Mouse (Mus musculus) ZHBTc4 (cell line): Measurements from ENCODE around the gene Aida.
"Not testable (repeated sequence)": the region's sequence is repeated elsewhere in the genome, so short reads cannot be mapped to it uniquely, and the experiment has no call there.

Source experiments
- DNase-seq: peaks from one replicate; pipeline ENCODE4 v3.0.0-alpha.2; 2011; ENCODE audit warnings: low read depth, low spot score

Aida gene

DNA sequence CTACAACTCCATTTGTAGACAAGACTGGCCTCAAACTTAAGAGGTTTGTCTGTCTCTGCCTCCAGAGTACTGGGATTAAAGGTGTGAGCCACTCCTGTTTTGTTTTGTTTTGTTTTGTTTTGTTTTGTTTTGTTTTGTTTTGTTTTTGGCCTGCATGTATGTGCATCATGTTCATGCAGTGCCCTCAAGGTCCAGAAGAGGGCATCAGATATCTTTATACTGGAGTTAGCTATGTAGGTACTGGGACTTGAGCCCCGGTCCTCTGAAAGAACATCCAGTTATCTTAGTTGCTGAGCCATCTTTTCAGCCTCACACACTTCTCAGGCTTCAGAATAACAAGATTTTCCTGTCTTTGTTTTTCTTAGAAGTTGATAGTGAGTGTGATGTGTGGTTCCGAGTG is 19.4 kb downstream of the Aida start:
- peak; percentile 70 for DNase-seq

DNA sequence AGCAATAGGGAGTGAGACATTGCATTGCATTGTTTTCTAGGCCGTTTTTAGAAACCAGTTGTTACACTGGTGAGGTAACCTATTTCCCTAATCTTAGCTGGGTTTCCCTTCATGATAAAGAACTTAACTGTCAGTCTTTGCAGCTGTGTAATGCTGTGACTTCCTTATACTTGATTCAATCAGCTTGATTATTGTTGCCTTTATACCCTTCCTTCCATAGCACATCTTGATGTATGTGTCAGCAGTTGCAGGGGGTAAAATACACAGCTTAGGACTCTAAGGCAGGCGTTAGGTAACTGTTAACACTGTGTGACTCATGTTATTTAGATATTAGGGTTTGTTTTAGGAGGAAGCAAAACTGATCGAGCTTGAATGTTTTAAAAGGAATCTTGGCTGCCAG is 24.3 kb downstream of the Aida start:
- DNase-seq: no peak

DNA sequence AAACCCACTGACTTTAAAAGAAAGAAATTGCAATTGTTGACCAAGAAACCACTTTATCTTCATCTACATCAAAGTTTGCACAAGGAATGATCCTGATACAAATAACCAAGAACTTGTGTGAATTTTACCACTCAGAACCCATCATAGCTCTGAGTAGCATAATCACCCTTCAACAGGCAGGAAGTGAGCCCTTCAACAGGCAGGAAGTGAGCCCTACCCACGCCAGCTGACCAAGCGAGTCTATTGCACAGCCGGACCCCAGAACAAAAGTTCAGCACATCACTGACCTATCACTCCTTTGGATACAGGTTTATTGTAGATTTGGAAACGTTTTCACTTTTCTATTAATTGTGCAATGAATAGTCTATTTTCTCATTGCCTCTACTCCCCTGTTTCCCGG is 26.1 kb downstream of the Aida start:
- not testable (repeated sequence) for DNase-seq

GRCm38 (mm10) chr1:183323923-183324322 is 27.5 kb downstream of the Aida start:
- no peak for DNase-seq

GRCm38 (mm10) chr1:183324433-183324832 is 28.0 kb downstream of the Aida start:
- peak; percentile 85 for DNase-seq

- DNase-seq: no peak
Observed at GRCm38 (mm10) chr1:183327171-183327570, 30.8 kb downstream of the Aida start.

- not testable (repeated sequence) for DNase-seq
Observed at GRCm38 (mm10) chr1:183342902-183343301, 46.5 kb downstream of the Aida start.

- DNase-seq: peak; percentile 95
Observed at GRCm38 (mm10) chr1:183344886-183345816, 48.8 kb downstream of the Aida start.

DNA sequence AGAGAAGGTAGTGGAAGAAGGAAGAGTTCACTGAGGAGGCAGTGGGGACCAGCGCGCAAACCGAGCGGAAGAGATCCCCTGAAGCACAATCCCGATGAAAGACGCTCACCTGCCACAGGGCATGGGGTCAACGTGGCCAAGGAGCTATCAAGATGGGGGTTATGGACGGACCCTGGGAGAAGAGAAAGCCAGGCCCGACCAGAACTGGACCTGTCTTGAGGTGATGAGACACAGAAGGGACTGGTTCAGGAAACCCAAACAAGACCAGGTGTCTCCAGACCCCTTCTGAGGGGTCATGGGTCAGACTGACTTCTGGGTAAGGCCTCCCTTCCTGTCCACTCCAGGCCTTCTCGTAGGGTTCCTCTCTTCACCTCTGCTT is 49.4 kb downstream of the Aida start:
- no peak for DNase-seq

DNA sequence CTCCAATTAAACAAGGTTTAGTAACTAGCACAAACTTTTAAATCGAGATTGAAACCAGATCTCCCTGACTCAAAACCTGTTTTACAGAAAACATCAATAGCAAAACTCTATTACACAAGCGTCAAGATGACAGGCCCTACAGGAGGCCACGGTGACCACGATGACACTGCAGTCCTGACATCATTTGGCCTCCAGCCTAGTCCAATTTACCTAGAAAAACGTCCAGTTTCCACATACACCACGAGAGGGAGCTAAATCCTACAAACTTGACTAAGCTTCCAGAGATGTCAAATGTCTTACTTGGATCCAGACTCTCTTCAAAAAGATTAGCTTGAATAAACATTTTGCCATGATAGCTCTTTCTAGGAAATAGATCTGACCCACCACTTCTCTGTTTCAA is 53.5 kb downstream of the Aida start:
- DNase-seq: peak; percentile 73

- DNase-seq: peak; percentile 37
Observed at GRCm38 (mm10) chr1:183358901-183359300, 62.5 kb downstream of the Aida start.

- DNase-seq: no peak
Observed at GRCm38 (mm10) chr1:183362301-183362700, 65.9 kb downstream of the Aida start.

DNA sequence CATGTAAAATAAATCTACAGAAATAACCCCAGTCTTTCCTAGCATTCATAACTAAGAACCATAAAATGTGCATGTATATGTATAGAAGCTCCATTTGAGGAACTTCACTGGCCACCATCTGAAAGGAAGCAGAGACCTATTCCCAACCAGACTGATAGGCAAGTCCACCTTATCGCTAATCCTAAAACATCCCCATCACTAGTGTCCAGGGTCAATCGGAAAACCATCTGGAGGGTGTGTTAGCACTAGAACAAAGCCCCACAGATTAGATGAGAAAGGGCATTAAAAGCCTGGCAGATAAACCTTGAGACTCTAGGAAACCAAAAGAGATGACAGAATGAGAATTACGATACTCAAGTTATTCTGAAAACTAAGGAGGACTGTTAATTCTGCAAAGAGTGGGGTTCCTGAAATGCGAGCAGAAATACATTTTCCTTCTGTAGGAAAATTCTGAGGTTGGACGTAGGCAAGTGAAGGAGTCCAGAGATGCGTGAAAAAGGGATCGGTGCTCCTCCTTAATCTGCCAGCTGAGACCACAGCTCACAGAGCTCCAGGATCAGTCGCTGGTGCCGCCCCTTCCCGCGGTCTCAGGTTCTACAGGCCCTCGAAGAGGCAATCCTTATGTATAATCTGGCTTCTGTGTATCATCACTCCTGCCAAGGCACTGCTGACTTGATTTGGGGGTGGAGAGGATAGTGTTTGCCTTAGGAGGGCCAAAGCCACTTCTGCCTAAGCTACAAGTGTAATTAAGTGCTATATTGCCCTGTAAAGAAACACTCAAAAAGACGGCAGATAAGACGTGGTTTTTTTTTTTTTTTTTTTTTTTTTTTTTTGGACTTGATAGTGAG is 66.6 kb downstream of the Aida start:
- no peak for DNase-seq

DNA sequence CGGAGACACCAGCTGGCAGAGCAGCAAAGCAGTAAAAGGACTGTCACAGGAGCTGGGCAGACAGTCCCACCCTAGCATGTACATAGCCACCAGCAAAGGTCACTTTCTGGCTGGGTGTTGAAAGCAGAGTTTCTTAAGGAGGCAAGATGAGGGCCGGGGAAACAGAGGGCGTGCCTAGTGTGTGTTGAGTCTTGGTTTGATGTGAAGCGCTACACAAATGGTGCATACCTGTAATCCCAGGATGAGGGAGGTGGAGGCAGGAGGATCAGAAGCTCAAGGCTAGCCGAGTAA is 67.1 kb downstream of the Aida start:
- no peak for DNase-seq

DNA sequence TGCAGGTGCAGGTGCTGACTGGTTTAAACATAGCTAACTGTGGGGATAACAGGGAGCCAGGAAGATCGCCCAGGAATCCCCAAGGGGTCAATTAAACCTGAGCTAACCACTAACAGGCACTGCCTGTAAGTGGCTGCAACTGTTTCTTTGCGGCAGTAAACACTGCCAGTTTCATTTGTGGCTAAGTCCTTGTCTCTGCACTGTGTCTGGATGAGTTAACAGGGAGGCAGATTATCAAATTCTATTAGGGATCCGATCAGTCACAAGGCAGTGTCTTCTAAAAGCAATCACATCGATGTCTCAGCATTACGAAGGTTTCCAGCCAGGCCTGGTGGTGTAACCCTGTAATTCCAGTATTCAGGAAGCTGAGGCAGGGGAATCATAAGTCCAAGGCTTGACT is 70.0 kb downstream of the Aida start:
- no peak for DNase-seq

- peak; percentile 27 for DNase-seq
Observed at GRCm38 (mm10) chr1:183368601-183369400, 72.4 kb downstream of the Aida start.

DNA sequence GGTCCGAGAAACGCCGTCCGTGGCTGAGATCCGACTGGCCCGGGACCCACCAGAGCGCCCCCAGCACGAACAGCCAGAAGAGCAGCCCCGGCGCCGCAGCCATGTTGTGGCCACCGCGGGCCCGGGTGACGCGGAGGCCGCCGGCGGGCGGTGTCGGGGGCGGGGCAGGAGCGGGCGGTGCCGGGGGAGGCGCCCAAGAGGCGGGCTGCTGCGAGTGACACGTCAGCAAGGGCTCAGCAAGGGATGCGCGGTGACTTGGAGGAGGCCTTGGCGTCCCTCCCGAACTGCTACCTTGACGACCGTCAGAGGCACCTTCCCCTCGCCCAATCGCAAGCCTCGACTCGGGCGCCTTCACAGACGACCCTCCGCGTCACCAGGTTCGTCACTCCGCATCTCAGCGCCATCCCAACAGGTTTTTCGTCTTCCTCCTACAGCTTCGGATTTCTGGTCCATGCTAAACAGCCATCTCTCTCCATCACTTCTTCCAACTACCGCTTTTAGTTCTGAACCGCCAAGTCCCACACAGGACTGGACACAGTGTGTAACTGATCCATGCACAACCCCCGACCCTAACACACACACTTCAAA is 73.1 kb downstream of the Aida start, which contains the start of gene Mia3:
Gene Mia3 (minus strand): TSS at position 127 of the 588 bp plus-strand sequence.
- peak; percentile 93 for DNase-seq

GRCm38 (mm10) chr1:183374728-183375127 is 78.3 kb downstream of the Aida start:
- DNase-seq: peak; percentile 50
